Mouse (Mus musculus) forebrain, embryonic 16.5 days (tissue): Measurements from ENCODE around the gene Ctxn1. TPM values are rescaled to one million over a fixed set of nuclear protein-coding genes. Genes with fewer than 3 reads are reported as not detected.
"Not testable (repeated sequence)": the region's sequence is repeated elsewhere in the genome, so short reads cannot be mapped to it uniquely, and the experiment has no call there.

Experiments used
- ATAC-seq: fragments of 200-750 bp; cut with Nextera tagmentation; 2 replicates; pipeline ENCODE4 v1.8.0; 2017; ENCODE audit warnings: mild to moderate bottlenecking, moderate library complexity
- H3K27ac ChIP-seq: fragments of 300-500 bp; sonication (generic); 2 replicates; pipeline ENCODE4 v1.5.1; 2014; ENCODE audit warnings: low read length, control low read depth
- H3K27me3 ChIP-seq: fragments of 300-500 bp; sonication (generic); replicated peaks from 2 replicates; pipeline ENCODE4 v1.6.1; 2014; ENCODE audit warnings: low read length; ENCODE audit not compliant: control insufficient read depth, insufficient read depth
- H3K36me3 ChIP-seq: fragments of 300-500 bp; sonication (generic); 2 replicates; pipeline ENCODE4 v1.6.1; 2014; ENCODE audit not compliant: control insufficient read depth, insufficient read depth
- H3K4me1 ChIP-seq: fragments of 300-500 bp; sonication (generic); replicated peaks from 2 replicates; pipeline ENCODE4 v1.6.1; 2014; ENCODE audit warnings: low read length; ENCODE audit not compliant: control insufficient read depth, insufficient read depth
- H3K4me2 ChIP-seq: fragments of 300-500 bp; sonication (generic); 2 replicates; pipeline ENCODE4 v1.6.1; 2014; ENCODE audit warnings: mild to moderate bottlenecking, low read length, control low read depth
- H3K4me3 ChIP-seq: fragments of 300-500 bp; sonication (generic); replicated peaks from 2 replicates; pipeline ENCODE4 v1.5.1; 2014; ENCODE audit warnings: mild to moderate bottlenecking, low read length, control low read depth
- H3K9ac ChIP-seq: fragments of 300-500 bp; sonication (generic); replicated peaks from 2 replicates; pipeline ENCODE4 v1.6.1; 2014; ENCODE audit warnings: low read depth, low read length, control low read depth
- H3K9me3 ChIP-seq: fragments of 300-500 bp; sonication (generic); 2 replicates; pipeline ENCODE4 v1.6.1; 2016; ENCODE audit warnings: low read length; ENCODE audit not compliant: control insufficient read depth
- WGBS: fragments of 180-500 bp; shearing (Covaris S2); extraction: QIAGEN DNeasy Blood & Tissue Kit; methylation state at CpG from one replicate; pipeline ENCODE4 v1.1.7; 2014; 5-methylcytosine and 5-hydroxymethylcytosine counted together
- polyA plus RNA-seq: library from polyadenylated mRNA; unstranded; fragments of >200 nt; fragmentation: Nextera tagmentation; extraction: Ambion mirVana; gene quantifications from 2 replicates; pipeline ENCODE4 v1.2.1, GENCODE M21; 2015

Gene Ctxn1
- polyA plus RNA-seq, 1 experiment from 2014 or later = 417 TPM

GRCm38 (mm10) chr8:4265160-4265914, 6.3 kb upstream of the Ctxn1 start:
- 88% methylated on average over 15 of the region's 15 CpGs for WGBS
- Histone ChIP-seq H3K4me2 (no peak overlapping the region), H3K4me1 (no peaks in the 10 kb centered on the region), H3K4me3 (no peak overlapping the region), H3K27me3 (no peaks in the 10 kb centered on the region), H3K27ac (no peak overlapping the region), H3K36me3 (peaks cover 41% of the 10 kb centered on the region), H3K9ac (no peak overlapping the region), H3K9me3 (no peaks in the 10 kb centered on the region)
- no peak for ATAC-seq

GRCm38 (mm10) chr8:4263105-4263791, 4.2 kb upstream of the Ctxn1 start:
- peaks cover 7% of the 10 kb centered on the region for H3K4me1 ChIP-seq
- no peak overlapping the region for H3K9ac ChIP-seq
- no peak overlapping the region for H3K4me3 ChIP-seq
- H3K9me3 ChIP-seq = no peaks in the 10 kb centered on the region
- ATAC-seq = no peak
- no peak overlapping the region for H3K27ac ChIP-seq
- WGBS = 85% methylated on average over 8 of the region's 8 CpGs
- H3K36me3 ChIP-seq = peaks cover 36% of the 10 kb centered on the region
- no peak overlapping the region for H3K4me2 ChIP-seq
- H3K27me3 ChIP-seq = no peaks in the 10 kb centered on the region

GRCm38 (mm10) chr8:4259805-4260170, 714 bp upstream of the Ctxn1 start:
- H3K36me3 ChIP-seq = peaks cover 11% of the 10 kb centered on the region; the same call in 1 of the 2 replicates
- WGBS = 87% methylated on average over 4 of the region's 4 CpGs
- no peaks in the 10 kb centered on the region for H3K9me3 ChIP-seq
- H3K9ac ChIP-seq = peak overlapping the region; percentile 96; the same call in 1 of the 2 replicates
- no peak overlapping the region for H3K4me2 ChIP-seq
- H3K4me1 ChIP-seq = peaks cover 27% of the 10 kb centered on the region
- H3K4me3 ChIP-seq = no peak overlapping the region; the same call in 1 of the 2 replicates
- peak overlapping the region; percentile 97; the same call in 1 of the 2 replicates for H3K27ac ChIP-seq
- no peak for ATAC-seq
- H3K27me3 ChIP-seq = no peaks in the 10 kb centered on the region

GRCm38 (mm10) chr8:4258678-4259077, 396 bp downstream of the Ctxn1 start:
- H3K27me3 ChIP-seq = no peaks in the 10 kb centered on the region
- H3K36me3 ChIP-seq = peaks cover 11% of the 10 kb centered on the region; the same call in 1 of the 2 replicates
- H3K9me3 ChIP-seq = no peaks in the 10 kb centered on the region
- H3K4me2 ChIP-seq = peak overlapping the region; percentile 74
- peak; percentile 66 for ATAC-seq
- peak overlapping the region; percentile 69 for H3K4me3 ChIP-seq
- peak overlapping the region; percentile 97 for H3K27ac ChIP-seq
- H3K4me1 ChIP-seq = peaks cover 35% of the 10 kb centered on the region
- H3K9ac ChIP-seq = peak overlapping the region; percentile 96
- 1% methylated on average over 31 of the region's 32 CpGs for WGBS

- Histone ChIP-seq H3K4me1 (peaks cover 38% of the 10 kb centered on the region), H3K27ac (peak overlapping the region; percentile 97), H3K9me3 (no peaks in the 10 kb centered on the region), H3K9ac (peak overlapping the region; percentile 96), H3K36me3 (peaks cover 11% of the 10 kb centered on the region; the same call in 1 of the 2 replicates), H3K4me2 (peak overlapping the region; percentile 74), H3K4me3 (peak overlapping the region; percentile 69), H3K27me3 (no peaks in the 10 kb centered on the region)
- peak; percentile 55 for ATAC-seq
- WGBS = 3% methylated on average over 32 of the region's 35 CpGs
Observed at GRCm38 (mm10) chr8:4258233-4258632, 841 bp downstream of the Ctxn1 start.

- Histone ChIP-seq H3K4me3 (peak overlapping the region; percentile 69), H3K27me3 (no peaks in the 10 kb centered on the region), H3K4me1 (peaks cover 41% of the 10 kb centered on the region), H3K27ac (peak overlapping the region; percentile 97), H3K4me2 (peak overlapping the region; percentile 74), H3K36me3 (peaks cover 11% of the 10 kb centered on the region; the same call in 1 of the 2 replicates), H3K9me3 (no peaks in the 10 kb centered on the region), H3K9ac (peak overlapping the region; percentile 96)
- no peak for ATAC-seq
- WGBS = 46% methylated on average over 4 of the region's 4 CpGs
Observed at GRCm38 (mm10) chr8:4257350-4257749, 1.7 kb downstream of the Ctxn1 start.

- 36% methylated on average over 4 of the region's 4 CpGs for WGBS
- Histone ChIP-seq H3K27me3 (no peaks in the 10 kb centered on the region), H3K4me3 (peak overlapping the region; percentile 69), H3K4me2 (peak overlapping the region; percentile 74), H3K9ac (peak overlapping the region; percentile 96), H3K9me3 (no peaks in the 10 kb centered on the region), H3K27ac (peak overlapping the region; percentile 97), H3K4me1 (peaks cover 42% of the 10 kb centered on the region), H3K36me3 (peaks cover 11% of the 10 kb centered on the region; the same call in 1 of the 2 replicates)
- no peak for ATAC-seq
Observed at GRCm38 (mm10) chr8:4256911-4257310, 2.2 kb downstream of the Ctxn1 start.

GRCm38 (mm10) chr8:4255471-4255870, 3.6 kb downstream of the Ctxn1 start:
- not testable (repeated sequence) for H3K4me2 ChIP-seq, H3K36me3 ChIP-seq, ATAC-seq, H3K27me3 ChIP-seq, H3K4me3 ChIP-seq, H3K9me3 ChIP-seq, H3K27ac ChIP-seq, H3K9ac ChIP-seq
- whole genome bisulfite sequencing = 92% methylated on average over 7 of the region's 7 CpGs
- H3K4me1 ChIP-seq = peaks cover 42% of the 10 kb centered on the region

- WGBS = 42% methylated on average over 6 of the region's 6 CpGs
- H3K9ac ChIP-seq = 0 out of 2 replicates have a peak overlapping the region, but pooled peaks have one; percentile 15
- H3K4me1 ChIP-seq = peaks cover 35% of the 10 kb centered on the region
- peaks cover 4% of the 10 kb centered on the region; the same call in 1 of the 2 replicates for H3K36me3 ChIP-seq
- peak overlapping the region; percentile 94 for H3K27ac ChIP-seq
- no peaks in the 10 kb centered on the region for H3K9me3 ChIP-seq
- ATAC-seq = no peak
- H3K4me3 ChIP-seq = peak overlapping the region; percentile 97
- H3K4me2 ChIP-seq = peak overlapping the region; percentile 60
- H3K27me3 ChIP-seq = no peaks in the 10 kb centered on the region
Observed at GRCm38 (mm10) chr8:4254001-4254400, 5.1 kb downstream of the Ctxn1 start.
